Mouse (Mus musculus) lung, embryonic 16.5 days (tissue): Measurements from ENCODE around the gene Ebf1. TPM values are rescaled to one million over a fixed set of nuclear protein-coding genes. Genes with fewer than 3 reads are reported as not detected.

Experiments used
- ATAC-seq: fragments of 200-750 bp; cut with Nextera tagmentation; 2 replicates; pipeline ENCODE4 v1.8.0; 2017; ENCODE audit warnings: low read depth, mild to moderate bottlenecking, moderate library complexity
- H3K27ac ChIP-seq: fragments of 300-500 bp; sonication (generic); 2 replicates; pipeline ENCODE4 v1.5.1; 2014; ENCODE audit warnings: mild to moderate bottlenecking, control low read depth, low read length
- H3K27me3 ChIP-seq: fragments of 300-500 bp; sonication (generic); 2 replicates; pipeline ENCODE4 v1.6.1; 2014; ENCODE audit warnings: low read depth, low read length, mixed read lengths; ENCODE audit not compliant: control insufficient read depth, insufficient read depth
- H3K36me3 ChIP-seq: fragments of 300-500 bp; sonication (generic); 2 replicates; pipeline ENCODE4 v1.6.1; 2014; ENCODE audit warnings: low read length; ENCODE audit not compliant: control insufficient read depth, insufficient read depth
- H3K4me1 ChIP-seq: fragments of 300-500 bp; sonication (generic); replicated peaks from 2 replicates; pipeline ENCODE4 v1.6.1; 2014; ENCODE audit warnings: low read length, mixed read lengths; ENCODE audit not compliant: control insufficient read depth, insufficient read depth
- H3K4me2 ChIP-seq: fragments of 300-500 bp; sonication (generic); 2 replicates; pipeline ENCODE4 v1.6.1; 2014; ENCODE audit warnings: low read depth, low read length, control low read depth
- H3K4me3 ChIP-seq: fragments of 300-500 bp; sonication (generic); 2 replicates; pipeline ENCODE4 v1.5.1; 2014; ENCODE audit warnings: mild to moderate bottlenecking, low read length, control low read depth
- H3K9ac ChIP-seq: fragments of 300-500 bp; sonication (generic); 2 replicates; pipeline ENCODE4 v1.6.1; 2014; ENCODE audit warnings: low read length, control low read depth
- H3K9me3 ChIP-seq: fragments of 300-500 bp; sonication (generic); 2 replicates; pipeline ENCODE4 v1.6.1; 2016; ENCODE audit warnings: low read length; ENCODE audit not compliant: control insufficient read depth
- WGBS: fragments of 180-500 bp; shearing (Covaris S2); extraction: QIAGEN DNeasy Blood & Tissue Kit; methylation state at CpG from one replicate; pipeline ENCODE4 v1.1.7; 2014; 5-methylcytosine and 5-hydroxymethylcytosine counted together
- polyA plus RNA-seq: library from polyadenylated mRNA; unstranded; fragments of >200 nt; fragmentation: Nextera tagmentation; extraction: Ambion mirVana; gene quantifications from 2 replicates; pipeline ENCODE4 v1.2.1, GENCODE M21; 2015

Gene Ebf1
- polyA plus RNA-seq, 1 experiment from 2014 or later, result 12.8 TPM

DNA sequence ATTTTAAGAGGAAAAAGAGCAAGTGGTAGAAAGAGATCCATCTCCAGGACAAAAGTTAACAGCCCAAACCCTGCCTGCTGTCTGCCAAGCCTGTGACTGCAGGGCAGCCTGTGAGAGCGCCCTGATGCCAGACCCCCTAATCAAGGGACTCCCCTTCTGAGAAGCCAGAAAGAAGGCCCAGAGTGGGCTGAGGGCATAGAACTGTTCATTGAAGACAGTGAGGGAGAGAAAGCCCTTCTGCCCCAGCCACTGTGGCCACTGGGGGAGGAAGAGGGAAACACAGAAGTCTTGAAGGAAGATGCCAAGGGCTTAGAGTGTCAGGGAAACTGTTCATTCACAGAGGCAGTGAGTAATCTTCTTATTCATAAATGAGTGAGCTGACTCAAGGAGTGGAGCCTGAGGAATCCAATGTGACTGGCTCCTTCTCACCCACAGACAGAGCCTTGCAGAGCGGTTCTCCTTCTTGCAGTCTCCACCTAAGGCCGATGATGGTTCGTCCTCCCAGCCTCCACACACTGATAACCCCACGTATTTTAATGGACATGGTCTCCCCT lies 195.2 kb downstream of the Ebf1 start:
- H3K9ac ChIP-seq, result no peak overlapping the region
- H3K4me1 ChIP-seq, result no peaks in the 10 kb centered on the region
- ATAC-seq, result no peak
- no peaks in the 10 kb centered on the region for H3K36me3 ChIP-seq
- no peak overlapping the region for H3K4me3 ChIP-seq
- H3K27me3 ChIP-seq, result no peaks in the 10 kb centered on the region
- H3K4me2 ChIP-seq, result no peak overlapping the region
- H3K27ac ChIP-seq, result no peak overlapping the region
- 86% methylated on average over 5 of the region's 5 CpGs for WGBS
- H3K9me3 ChIP-seq, result no peaks in the 10 kb centered on the region

- no peak overlapping the region for H3K9ac ChIP-seq
- WGBS, result 69% methylated on average over 7 of the region's 7 CpGs
- no peak overlapping the region for H3K4me2 ChIP-seq
- no peaks in the 10 kb centered on the region for H3K27me3 ChIP-seq
- no peaks in the 10 kb centered on the region for H3K4me1 ChIP-seq
- H3K9me3 ChIP-seq, result no peaks in the 10 kb centered on the region
- H3K27ac ChIP-seq, result no peak overlapping the region
- H3K4me3 ChIP-seq, result no peak overlapping the region
- no peaks in the 10 kb centered on the region for H3K36me3 ChIP-seq
- ATAC-seq, result no peak
Observed at GRCm38 (mm10) chr11:44813534-44813933, 196.4 kb downstream of the Ebf1 start.

- H3K27ac ChIP-seq, result no peak overlapping the region
Observed at GRCm38 (mm10) chr11:44814847-44815246, 197.7 kb downstream of the Ebf1 start.

GRCm38 (mm10) chr11:44815991-44816390 lies 198.9 kb downstream of the Ebf1 start:
- no peaks in the 10 kb centered on the region for H3K9me3 ChIP-seq
- WGBS, result 76% methylated on average over 4 of the region's 4 CpGs
- no peaks in the 10 kb centered on the region for H3K36me3 ChIP-seq
- H3K4me1 ChIP-seq, result no peaks in the 10 kb centered on the region
- H3K4me3 ChIP-seq, result no peak overlapping the region
- no peak for ATAC-seq
- no peaks in the 10 kb centered on the region for H3K27me3 ChIP-seq
- no peak overlapping the region for H3K27ac ChIP-seq
- H3K4me2 ChIP-seq, result no peak overlapping the region
- H3K9ac ChIP-seq, result no peak overlapping the region

More at GRCm38 (mm10) chr11:44814847-44815246, 197.7 kb downstream of the Ebf1 start:
- Histone ChIP-seq H3K27me3 (no peaks in the 10 kb centered on the region), H3K9ac (no peak overlapping the region), H3K36me3 (no peaks in the 10 kb centered on the region), H3K4me1 (no peaks in the 10 kb centered on the region), H3K4me2 (no peak overlapping the region), H3K9me3 (no peaks in the 10 kb centered on the region), H3K4me3 (no peak overlapping the region)
- WGBS, result 73% methylated on average over 5 of the region's 5 CpGs
- ATAC-seq, result no peak

DNA sequence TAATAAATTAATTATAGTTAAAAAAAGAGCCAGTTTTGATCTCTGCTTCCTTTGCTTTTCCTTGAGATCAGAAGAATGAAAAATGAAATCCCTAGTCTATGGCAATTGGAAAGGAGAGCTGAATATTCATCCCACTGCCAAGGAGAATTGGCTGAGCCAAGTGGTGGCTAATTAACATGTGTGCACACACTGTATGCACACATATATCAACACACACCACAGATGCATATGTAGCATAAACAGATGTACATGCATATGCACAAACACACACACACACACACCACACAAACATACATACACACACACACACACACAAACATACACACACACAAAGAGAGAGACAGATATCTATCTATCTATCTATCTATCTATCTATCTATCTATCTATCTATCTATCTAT lies 205.2 kb downstream of the Ebf1 start:
- Histone ChIP-seq H3K9me3 (no peaks in the 10 kb centered on the region), H3K27ac (no peak overlapping the region), H3K9ac (no peak overlapping the region), H3K4me3 (no peak overlapping the region), H3K4me1 (peaks cover 5% of the 10 kb centered on the region; the same call in 1 of the 2 replicates), H3K27me3 (no peaks in the 10 kb centered on the region; the same call in 1 of the 2 replicates), H3K36me3 (no peaks in the 10 kb centered on the region), H3K4me2 (no peak overlapping the region)
- ATAC-seq, result no peak

- ATAC-seq, result no peak
- Histone ChIP-seq H3K4me2 (no peak overlapping the region), H3K4me3 (no peak overlapping the region), H3K9ac (no peak overlapping the region), H3K9me3 (no peaks in the 10 kb centered on the region), H3K4me1 (no peaks in the 10 kb centered on the region), H3K27me3 (peaks cover 12% of the 10 kb centered on the region), H3K27ac (no peak overlapping the region), H3K36me3 (no peaks in the 10 kb centered on the region)
- WGBS, result 27% methylated on average over 14 of the region's 14 CpGs
Observed at GRCm38 (mm10) chr11:44832227-44832939, 215.3 kb downstream of the Ebf1 start.

DNA sequence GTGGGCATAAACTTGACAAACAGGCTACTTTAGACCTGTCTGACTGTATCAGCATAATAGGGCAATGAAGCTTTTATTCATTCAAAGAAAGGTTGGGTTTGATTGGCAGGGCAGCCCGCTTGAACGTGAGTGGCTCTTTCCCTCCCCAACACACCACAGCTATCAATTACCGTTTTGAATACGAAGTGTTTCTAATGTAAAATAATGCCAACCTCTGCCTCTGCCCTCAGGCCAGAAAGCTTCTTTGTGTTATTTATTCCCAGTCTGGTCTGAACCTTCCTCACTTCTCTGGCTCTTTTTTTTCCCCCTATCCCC lies 215.8 kb downstream of the Ebf1 start:
- Histone ChIP-seq H3K4me1 (no peaks in the 10 kb centered on the region), H3K9ac (no peak overlapping the region), H3K4me3 (no peak overlapping the region), H3K4me2 (no peak overlapping the region), H3K36me3 (no peaks in the 10 kb centered on the region), H3K9me3 (no peaks in the 10 kb centered on the region), H3K27ac (no peak overlapping the region), H3K27me3 (peaks cover 12% of the 10 kb centered on the region)
- WGBS, result 14% methylated on average over 4 of the region's 4 CpGs
- ATAC-seq, result no peak

- ATAC-seq, result no peak
- H3K27ac ChIP-seq, result no peak overlapping the region
- H3K9me3 ChIP-seq, result no peaks in the 10 kb centered on the region
- no peak overlapping the region for H3K4me3 ChIP-seq
- 23% methylated on average over 18 of the region's 18 CpGs for WGBS
- peaks cover 12% of the 10 kb centered on the region for H3K27me3 ChIP-seq
- no peak overlapping the region for H3K4me2 ChIP-seq
- no peak overlapping the region for H3K9ac ChIP-seq
- H3K36me3 ChIP-seq, result no peaks in the 10 kb centered on the region
- no peaks in the 10 kb centered on the region for H3K4me1 ChIP-seq
Observed at GRCm38 (mm10) chr11:44833351-44833996, 216.4 kb downstream of the Ebf1 start.

- Histone ChIP-seq H3K4me2 (no peak overlapping the region), H3K36me3 (no peaks in the 10 kb centered on the region), H3K27ac (no peak overlapping the region), H3K27me3 (peaks cover 12% of the 10 kb centered on the region), H3K4me3 (no peak overlapping the region), H3K9me3 (no peaks in the 10 kb centered on the region), H3K9ac (no peak overlapping the region), H3K4me1 (no peaks in the 10 kb centered on the region)
- WGBS, result 17% methylated on average over 5 of the region's 5 CpGs
- ATAC-seq, result no peak
Observed at GRCm38 (mm10) chr11:44835166-44835565, 218.0 kb downstream of the Ebf1 start.
